Mouse (Mus musculus): ENCODE results near the gene Ess2.

Ess2 gene

GRCm38 (mm10) chr16:17921325-17922162, 10.4 kb upstream of the Ess2 start:
- DNase-seq (ENCODE audit: low spot score in 2 of 2): peak; percentile 90 to 91

DNA sequence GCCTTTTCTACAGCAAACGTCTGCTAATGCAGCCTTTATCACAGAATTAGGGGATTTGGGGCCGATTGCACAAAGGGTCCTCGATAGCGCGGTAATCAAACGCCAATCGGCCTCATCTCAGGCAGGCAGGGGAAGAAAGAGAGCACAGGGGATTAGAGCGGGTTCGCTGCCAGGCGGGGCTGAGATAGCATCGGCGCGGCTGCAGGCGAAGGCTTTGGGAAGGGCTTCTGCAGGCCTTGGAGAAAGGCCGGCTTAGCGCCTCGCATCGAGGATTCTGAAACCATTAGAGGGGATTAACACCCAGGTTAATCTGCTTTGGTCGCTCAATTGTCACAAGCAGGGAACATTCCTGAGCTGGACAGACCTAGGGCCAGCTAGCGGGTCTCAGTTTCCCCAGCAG, 9.4 kb upstream of the Ess2 start:
- no peak for DNase-seq (ENCODE audit: low spot score in 2 of 2)

DNA sequence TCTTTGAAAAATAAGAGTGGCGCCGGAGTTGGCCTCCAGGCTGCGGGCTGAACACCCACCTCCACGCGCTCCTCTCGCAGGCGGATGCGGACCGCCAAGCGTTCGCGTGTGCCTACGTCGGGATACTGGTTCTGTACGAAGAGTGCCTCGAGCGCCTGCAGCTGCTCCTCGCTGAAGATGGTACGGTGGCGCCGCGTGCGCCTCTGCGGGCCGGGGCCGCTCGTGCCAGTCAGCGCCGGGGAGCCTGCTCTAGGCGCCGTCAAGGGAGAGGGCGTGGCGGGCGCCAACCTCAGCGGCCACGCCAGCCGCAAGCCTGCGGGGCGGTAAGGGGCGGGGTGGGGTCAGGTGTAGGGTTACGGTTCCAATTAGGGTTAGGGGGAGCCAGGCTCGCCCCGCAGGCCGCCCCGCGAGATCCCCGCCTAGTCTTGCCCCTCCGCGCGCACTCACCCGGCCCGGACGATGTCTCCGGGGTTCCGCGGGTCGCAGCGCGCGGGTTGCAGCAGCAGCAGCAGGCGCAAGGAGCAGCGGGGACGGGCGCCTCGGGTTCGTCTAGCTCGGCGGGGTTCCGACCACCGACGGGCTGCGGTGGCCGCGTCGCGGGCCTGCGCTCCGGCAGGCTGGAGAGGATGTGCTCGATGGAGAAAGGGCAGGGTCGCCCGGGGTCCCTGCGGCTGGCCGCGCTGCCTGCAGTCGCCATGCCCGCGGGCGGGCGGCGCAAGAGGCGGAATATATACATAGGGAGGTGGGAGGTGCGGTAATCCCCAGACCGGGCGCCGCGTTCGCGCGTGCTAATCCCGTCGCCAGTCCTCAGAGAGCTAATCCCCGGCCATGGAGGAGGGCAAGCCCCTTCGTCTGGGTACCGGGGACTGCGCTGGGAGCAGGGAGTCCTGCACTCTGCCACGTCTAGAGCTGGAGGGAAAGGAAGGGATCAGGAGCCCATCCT, 3.4 kb upstream of the Ess2 start, which contains the start of gene Gsc2:
TSS of gene Gsc2 (minus strand) at position 753 of the 943 bp plus-strand sequence.
- DNase-seq (ENCODE audit: low spot score in 2 of 2): no peak

- DNase-seq (ENCODE audit: low spot score in 2 of 2): no peak
Observed at GRCm38 (mm10) chr16:17898462-17898861, 12.7 kb downstream of the Ess2 start, which contains the start of the genes Dgcr2 and Tssk2. Dgcr2 (minus strand) TSS chr16:17898562. Tssk2 (plus strand) TSS chr16:17898637.

DNA sequence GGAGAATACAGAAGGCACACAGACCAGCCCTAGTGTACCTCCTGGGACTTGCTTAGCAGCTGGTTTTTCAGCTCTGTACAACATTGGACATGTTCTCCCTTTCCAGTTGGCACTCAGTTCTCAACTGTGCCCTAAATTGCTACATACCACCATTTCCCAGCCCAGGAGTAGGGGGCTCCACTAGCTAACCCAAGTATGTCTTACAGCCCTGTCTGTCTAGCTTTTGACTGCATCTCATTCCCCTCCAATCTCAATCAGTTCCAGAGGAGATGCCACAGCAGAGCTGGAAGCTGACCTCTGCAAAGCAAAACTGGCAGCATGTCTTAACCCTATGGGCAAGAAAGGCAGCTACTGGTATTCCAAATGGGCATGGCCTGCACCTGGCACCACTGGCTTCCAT, 15.1 kb downstream of the Ess2 start:
- no peak for DNase-seq (ENCODE audit: low spot score in 2 of 2)

DNA sequence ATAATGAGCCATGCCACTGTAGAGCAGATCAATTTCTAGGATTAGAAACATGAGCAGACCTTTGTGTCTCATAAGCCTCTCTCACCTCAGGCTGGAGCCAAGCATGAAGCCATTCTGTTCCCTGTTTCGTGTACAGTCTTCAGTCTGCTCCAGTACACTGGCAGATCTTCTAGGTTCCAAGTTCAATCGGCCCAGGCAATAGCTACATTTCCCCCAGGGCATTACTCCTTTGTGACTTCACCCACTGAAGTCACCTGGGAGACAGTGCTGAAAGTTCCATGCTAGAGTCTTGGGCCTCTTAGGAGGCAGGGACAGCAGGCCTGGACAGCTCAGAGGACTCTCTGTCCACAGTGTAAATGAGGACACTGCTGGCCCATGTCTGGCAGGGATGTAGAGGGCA, 17.2 kb downstream of the Ess2 start, which contains the start of gene Tssk1:
TSS of gene Tssk1 (plus strand) at position 301 of the 400 bp plus-strand sequence.
- DNase-seq (ENCODE audit: low spot score in 2 of 2): no peak

GRCm38 (mm10) chr16:17892606-17893005, 18.5 kb downstream of the Ess2 start:
- DNase-seq (ENCODE audit: low spot score in 2 of 2): no peak

DNA sequence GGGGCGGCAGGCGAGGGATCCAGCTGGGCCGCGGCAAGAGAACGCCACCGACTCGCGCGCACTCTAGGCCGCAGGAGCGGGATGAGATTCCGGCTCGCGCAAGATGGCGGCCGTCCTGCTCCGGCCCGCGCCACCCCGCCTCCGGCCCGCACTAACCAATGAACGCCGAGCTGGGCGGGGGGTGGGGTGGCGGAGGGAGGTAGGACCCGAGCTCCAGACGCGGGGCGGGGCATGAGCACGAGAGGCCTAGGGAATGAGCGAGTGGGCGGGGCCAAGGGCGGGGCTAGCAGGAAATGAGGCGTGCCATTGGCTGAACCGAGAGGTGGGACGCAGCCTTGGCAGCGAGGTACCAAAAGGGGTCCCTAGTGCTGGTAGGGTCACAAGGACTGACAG, 19.6 kb downstream of the Ess2 start, which contains the start of gene Gm20518:
TSS of gene Gm20518 (minus strand) at position 105 of the 393 bp plus-strand sequence.
- peak; percentile 96 to 99 for DNase-seq (ENCODE audit: low spot score in 2 of 2)

GRCm38 (mm10) chr16:17890917-17891566, 20.1 kb downstream of the Ess2 start:
- peak; percentile 59 to 69 for DNase-seq (ENCODE audit: low spot score in 2 of 2)

GRCm38 (mm10) chr16:17890342-17890727, 20.8 kb downstream of the Ess2 start:
- DNase-seq (ENCODE audit: low spot score in 2 of 2): no peak

GRCm38 (mm10) chr16:17889689-17890341, 21.3 kb downstream of the Ess2 start:
- no peak for DNase-seq (ENCODE audit: low spot score in 2 of 2)

DNA sequence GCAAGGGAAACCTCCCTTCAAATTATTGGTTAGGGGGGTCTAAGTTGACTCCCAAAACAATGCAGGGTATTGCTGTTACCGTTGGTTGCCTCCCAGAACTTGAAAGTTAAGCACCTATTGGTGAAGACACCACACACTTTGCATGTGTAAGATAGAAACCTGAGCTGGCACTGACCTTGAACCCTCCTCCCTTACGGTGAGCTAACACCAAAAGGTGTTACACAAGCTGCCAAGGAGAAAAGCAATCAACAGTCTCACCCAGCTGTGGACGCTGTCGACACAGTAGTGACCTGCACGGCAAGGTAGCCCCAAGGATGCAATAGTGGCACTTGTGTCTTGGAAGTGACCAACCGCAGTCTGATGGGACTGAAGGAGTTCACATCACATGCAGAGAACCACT, 27.0 kb downstream of the Ess2 start:
- no peak for DNase-seq (ENCODE audit: low spot score in 2 of 2)

GRCm38 (mm10) chr16:17882196-17882595, 29.0 kb downstream of the Ess2 start:
- DNase-seq (ENCODE audit: low spot score in 2 of 2): no peak

DNA sequence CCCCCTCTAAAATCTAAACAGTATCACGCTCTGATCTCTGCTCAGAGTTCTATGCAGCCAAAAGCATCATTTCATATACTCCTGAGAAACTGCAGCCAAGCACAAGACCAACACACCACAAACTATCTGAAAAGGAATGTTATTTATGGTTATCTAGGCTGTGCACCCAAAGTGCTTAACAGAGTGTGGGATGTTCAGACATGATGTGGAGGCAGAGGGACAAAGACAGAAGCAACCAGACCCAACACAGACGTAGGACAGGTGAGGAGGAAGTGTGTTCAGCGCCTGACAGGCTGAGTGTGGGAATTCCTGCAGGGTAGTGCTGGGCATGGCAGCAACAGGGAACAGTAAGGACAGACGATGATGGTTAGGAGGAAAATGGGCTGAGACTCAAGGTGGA, 31.6 kb downstream of the Ess2 start:
- no peak for DNase-seq (ENCODE audit: low spot score in 2 of 2)

- no peak for DNase-seq (ENCODE audit: low spot score in 2 of 2)
Observed at GRCm38 (mm10) chr16:17876096-17876495, 35.1 kb downstream of the Ess2 start.

- DNase-seq (ENCODE audit: low spot score in 2 of 2): no peak
Observed at GRCm38 (mm10) chr16:17875174-17875573, 36.0 kb downstream of the Ess2 start.

DNA sequence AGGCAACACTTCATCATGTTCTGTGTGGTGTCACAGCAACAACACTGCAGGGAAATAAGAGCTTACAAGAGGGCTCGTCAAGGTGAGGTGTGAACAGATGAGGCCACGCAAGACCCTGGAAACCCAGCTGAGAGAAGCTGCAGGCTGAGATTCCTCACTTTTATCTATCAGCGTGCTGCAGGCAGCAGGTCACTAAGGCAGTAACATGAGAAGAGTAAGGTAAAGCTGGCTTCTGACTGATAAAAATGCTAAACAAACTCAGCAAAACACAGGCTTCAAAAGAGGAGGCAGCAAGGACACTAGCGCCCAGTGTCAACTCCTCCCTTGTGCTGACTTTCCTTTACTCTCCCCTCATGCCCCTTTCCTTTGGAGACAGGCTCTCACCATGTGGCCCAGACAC, 38.2 kb downstream of the Ess2 start:
- no peak for DNase-seq (ENCODE audit: low spot score in 2 of 2)

DNA sequence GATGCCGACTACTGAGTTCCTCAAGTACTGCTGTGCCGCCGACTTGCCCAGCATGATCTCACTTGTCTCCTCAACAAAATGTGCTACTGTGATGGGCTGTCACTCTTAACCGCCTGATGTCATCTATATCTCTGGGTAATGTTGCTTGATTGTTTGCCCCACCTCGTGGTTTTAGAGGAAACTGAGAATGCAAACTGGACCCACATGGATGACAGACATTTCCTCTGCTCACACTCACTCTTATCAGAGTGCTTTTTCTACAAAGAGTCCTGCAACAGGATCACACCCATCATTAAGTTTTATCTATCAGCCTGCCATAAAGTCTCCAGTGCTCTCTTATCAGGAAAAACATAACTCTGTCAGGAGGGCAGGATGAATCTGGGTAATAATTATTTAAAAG, 39.9 kb downstream of the Ess2 start:
- DNase-seq (ENCODE audit: low spot score in 2 of 2): no peak

GRCm38 (mm10) chr16:17865770-17866169, 45.4 kb downstream of the Ess2 start:
- DNase-seq (ENCODE audit: low spot score in 2 of 2): peak; percentile 43 to 63

DNA sequence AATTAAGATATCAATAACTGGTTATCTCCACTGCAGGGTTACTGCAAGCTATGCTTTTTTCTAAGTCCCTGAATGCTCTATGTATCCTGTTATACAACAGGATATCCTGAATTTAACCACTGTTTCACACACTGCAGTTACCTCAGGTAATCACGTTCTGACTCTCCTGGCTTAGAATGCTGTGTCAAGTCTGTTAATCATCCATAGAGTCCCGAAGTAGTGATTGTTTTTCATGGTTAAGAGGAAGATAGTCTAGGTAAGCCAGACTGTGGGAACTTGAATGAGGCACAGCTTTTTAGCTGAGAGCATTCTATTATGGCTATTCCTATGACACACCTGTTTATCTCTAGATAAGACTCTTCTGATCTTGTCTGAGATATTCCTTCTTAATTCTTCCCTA, 45.9 kb downstream of the Ess2 start:
- no peak for DNase-seq (ENCODE audit: low spot score in 2 of 2)

DNA sequence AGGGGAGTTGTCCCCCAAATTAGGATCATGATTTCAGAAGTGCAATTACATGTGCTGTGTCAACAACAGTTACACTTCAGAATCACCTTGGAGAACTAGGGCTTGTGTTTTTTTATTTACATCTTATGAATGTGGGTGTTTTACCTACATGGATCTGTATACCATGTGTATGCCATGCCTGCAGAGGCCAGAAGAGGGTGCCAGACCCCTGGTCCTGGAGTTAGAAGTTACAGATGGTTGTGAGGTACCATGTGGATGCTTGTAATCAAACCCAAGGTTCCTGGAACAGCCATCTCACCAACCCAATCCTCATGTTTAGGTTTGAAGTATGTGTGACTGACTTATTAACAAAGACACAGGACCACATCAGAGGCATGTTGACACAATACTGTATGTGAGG, 52.6 kb downstream of the Ess2 start:
- no peak for DNase-seq (ENCODE audit: low spot score in 2 of 2)
